In the genomic region with DNA sequence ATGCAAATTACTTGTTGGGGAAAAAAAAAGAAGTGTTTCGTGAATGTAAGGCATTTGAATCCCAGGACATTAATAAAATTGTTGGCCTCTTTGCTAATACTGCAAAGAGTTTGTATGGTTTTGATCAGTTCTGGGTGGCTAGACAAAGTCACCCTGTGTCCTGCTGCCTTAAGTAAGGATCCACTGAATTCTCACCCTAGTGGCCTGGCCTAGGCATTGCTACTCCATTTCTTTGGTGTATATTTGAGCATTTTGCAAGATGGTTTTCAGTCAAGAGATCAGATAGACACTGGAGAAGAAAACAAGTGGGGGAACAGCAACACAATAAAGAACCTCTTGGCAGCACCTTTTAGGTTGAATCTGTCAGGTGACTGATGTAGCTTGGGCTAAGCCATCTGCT, we compare ENCODE assay signal across 10 mouse cellular contexts. TPM values are rescaled to one million over a fixed set of nuclear protein-coding genes. Genes with fewer than 3 reads are reported as not detected.
DNase-seq lines count a peak whose midpoint lies in the region; TF ChIP-seq lines count a peak whose summit lies in the region.
"Had no signal": no experiment of that assay in that cellular context is flagged by ENCODE, and none has a peak within 500 bp of the region (broad histone marks: within the 10 kb centered on the region; RNA-seq: fewer than 3 reads in every experiment).

No protein-coding gene starts in this region.

- TF ChIP-seq POLR2A in kidney, adult 2 months (IDR thresholded peaks at IDR 0.05; ENCODE audit: low read depth, low read length): no peak
- TF ChIP-seq POLR2A in brain, embryonic 14.5 days (IDR thresholded peaks at IDR 0.05; ENCODE audit: borderline replicate concordance, extremely low read depth, insufficient read depth, insufficient read length, poor library complexity, severe bottlenecking): no peak

- H3K27me3 ChIP-seq in kidney, adult 2 months (replicated peaks; ENCODE audit: control insufficient read depth, insufficient read depth, low read length): no peaks in the 10 kb centered on the region; the same call in 1 of the 2 replicates

- DNase-seq in kidney, adult 2 months: peak; percentile 10
- DNase-seq in kidney, postnatal 4 days: no peak
- peak; percentile 45 for DNase-seq in 3T3-L1 (ENCODE audit: low read depth, low spot score)
- peak; percentile 20 for DNase-seq in CD4-positive helper T cell, adult 2 months (ENCODE audit: low read depth, low spot score)
- peak; percentile 7 for DNase-seq in brain, embryonic 14.5 days (ENCODE audit: low read depth)
- DNase-seq in urinary bladder, postnatal 4 days (ENCODE audit: low spot score in 2 of 2): no peak
- no peak for DNase-seq in cerebellum, postnatal 36 days
- DNase-seq: cerebellum, postnatal 14 days; gastrocnemius, postnatal 14 days; right cerebral cortex, postnatal 14 days had no signal

- no peak overlapping the region for H3K4me3 ChIP-seq in kidney, adult 2 months (ENCODE audit: insufficient read depth, low read depth, low read length)

- H3K36me3 ChIP-seq in kidney, adult 2 months (ENCODE audit: control insufficient read depth, insufficient read depth, low read length): no peaks in the 10 kb centered on the region

- peak; percentile 35; the same call in 1 of the 2 replicates for TF ChIP-seq CTCF in kidney, adult 2 months (conservative IDR thresholded peaks at IDR 0.05; ENCODE audit: insufficient read depth, insufficient read length, low read depth, low read length)
- TF ChIP-seq CTCF in brain, embryonic 14.5 days (IDR thresholded peaks at IDR 0.05; ENCODE audit: borderline replicate concordance, extremely low read depth, insufficient read depth, insufficient read length): peak; percentile 37; the same call in 1 of the 2 replicates

- WGBS in kidney, adult 2 months: 86% methylated on average over 1 of the region's 1 CpGs

- H3K4me1 ChIP-seq in kidney, adult 2 months (ENCODE audit: control insufficient read depth, insufficient read depth, low read length): peaks cover 2% of the 10 kb centered on the region; the same call in 1 of the 2 replicates

- H3K27ac ChIP-seq in kidney, adult 2 months (ENCODE audit: insufficient read depth, low read depth, low read length): no peak overlapping the region

RNA-seq across cellular contexts. Expression of gene Jun, which starts 6.9 kb away (rescaled TPM):
- 16.9 and 18.9 TPM in 2 replicates for polyA plus RNA-seq in kidney, adult 2 months (2012; rRNA removed)
- polyA plus RNA-seq in brain, embryonic 14.5 days (2012; rRNA removed): 43.3 and 53.1 TPM in 2 replicates

Comparison
In these comparisons a context has a peak if more than half of its experiments do, and no peak if none do; other contexts are left out.
1. DNase-seq: peak in kidney, adult 2 months (single experiment), 3T3-L1 (single experiment), CD4-positive helper T cell, adult 2 months (single experiment) and brain, embryonic 14.5 days (single experiment); none in kidney, postnatal 4 days (0 of 2), urinary bladder, postnatal 4 days (0 of 2) and cerebellum, postnatal 36 days (0 of 2).